Mouse (Mus musculus) liver, embryonic 11.5 days (tissue): ENCODE data around the gene Bnc2. TPM values are rescaled to one million over a fixed set of nuclear protein-coding genes. Genes with fewer than 3 reads are reported as not detected.

Experiments used
- ATAC-seq: fragments of 200-750 bp; cut with Nextera tagmentation; replicated peaks from 2 replicates; pipeline ENCODE4 v1.8.0; 2017; ENCODE audit warnings: moderate number of reproducible peaks, mild to moderate bottlenecking, moderate TSS enrichment, moderate library complexity; ENCODE audit not compliant: low FRiP score
- DNase-seq: peaks from one replicate; pipeline ENCODE4 v3.0.0-alpha.2; 2017; ENCODE audit warnings: low spot score
- H3K27ac ChIP-seq: fragments of 300-500 bp; sonication (generic); 2 replicates; pipeline ENCODE4 v1.5.1; 2014; ENCODE audit warnings: mild to moderate bottlenecking, low read depth, low read length, control low read depth
- H3K27me3 ChIP-seq: fragments of 300-500 bp; sonication (generic); replicated peaks from 2 replicates; pipeline ENCODE4 v1.6.1; 2014; ENCODE audit warnings: low read length, mixed read lengths; ENCODE audit not compliant: control insufficient read depth, insufficient read depth
- H3K36me3 ChIP-seq: fragments of 300-500 bp; sonication (generic); 2 replicates; pipeline ENCODE4 v1.6.1; 2014; ENCODE audit warnings: mild to moderate bottlenecking, low read length, moderate library complexity, mixed read lengths; ENCODE audit not compliant: control insufficient read depth, insufficient read depth
- H3K4me1 ChIP-seq: fragments of 300-500 bp; sonication (generic); replicated peaks from 2 replicates; pipeline ENCODE4 v1.6.1; 2014; ENCODE audit warnings: low read length, mixed read lengths; ENCODE audit not compliant: control insufficient read depth, insufficient read depth
- H3K4me2 ChIP-seq: fragments of 300-500 bp; sonication (generic); 2 replicates; pipeline ENCODE4 v1.6.1; 2014; ENCODE audit warnings: mild to moderate bottlenecking, control low read depth, moderate library complexity
- H3K4me3 ChIP-seq: fragments of 300-500 bp; sonication (generic); 2 replicates; pipeline ENCODE4 v1.5.1; 2014; ENCODE audit warnings: low read depth, low read length, control low read depth
- H3K9ac ChIP-seq: fragments of 300-500 bp; sonication (generic); 2 replicates; pipeline ENCODE4 v1.6.1; 2014; ENCODE audit warnings: low read depth, low read length, control low read depth
- H3K9me3 ChIP-seq: fragments of 300-500 bp; sonication (generic); 2 replicates; pipeline ENCODE4 v1.6.1; 2016; ENCODE audit warnings: low read length, inconsistent platforms, mixed read lengths; ENCODE audit not compliant: control insufficient read depth
- WGBS: fragments of 180-500 bp; shearing (Covaris S2); extraction: QIAGEN DNeasy Blood & Tissue Kit; methylation state at CpG from one replicate; pipeline ENCODE4 v1.1.7; 2014; 5-methylcytosine and 5-hydroxymethylcytosine counted together
- polyA plus RNA-seq: library from polyadenylated mRNA; unstranded; fragments of >200 nt; fragmentation: Nextera tagmentation; extraction: Ambion mirVana; gene quantifications from 2 replicates; pipeline ENCODE4 v1.2.1, GENCODE M21; 2014

Gene Bnc2
- polyA plus RNA-seq, 1 experiment from 2014 or later, result 7.0 TPM

DNA sequence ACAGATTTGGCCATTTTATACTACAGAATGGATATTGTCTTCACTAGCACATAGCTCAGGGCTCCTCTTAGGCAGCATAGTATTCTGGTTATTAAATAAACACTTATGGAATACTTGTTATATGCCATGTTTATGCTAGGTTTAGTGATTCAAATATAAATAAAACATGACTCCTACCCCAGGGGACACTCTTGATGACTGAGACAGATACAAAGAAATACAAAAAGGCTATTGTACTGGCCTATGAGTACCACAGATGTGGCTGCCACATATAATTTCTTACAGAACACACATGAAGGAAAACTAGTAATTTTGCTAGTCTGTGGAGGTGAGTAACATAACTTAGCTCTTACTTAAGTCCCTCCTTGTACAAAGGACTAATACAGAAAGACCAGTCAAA, 28.5 kb downstream of the Bnc2 start:
- Histone ChIP-seq H3K27me3 (no peaks in the 10 kb centered on the region), H3K4me1 (no peaks in the 10 kb centered on the region), H3K36me3 (no peaks in the 10 kb centered on the region), H3K27ac (no peak overlapping the region), H3K4me3 (no peak overlapping the region), H3K9ac (no peak overlapping the region), H3K4me2 (no peak overlapping the region), H3K9me3 (no peaks in the 10 kb centered on the region)
- ATAC-seq, result no peak
- no peak for DNase-seq

DNA sequence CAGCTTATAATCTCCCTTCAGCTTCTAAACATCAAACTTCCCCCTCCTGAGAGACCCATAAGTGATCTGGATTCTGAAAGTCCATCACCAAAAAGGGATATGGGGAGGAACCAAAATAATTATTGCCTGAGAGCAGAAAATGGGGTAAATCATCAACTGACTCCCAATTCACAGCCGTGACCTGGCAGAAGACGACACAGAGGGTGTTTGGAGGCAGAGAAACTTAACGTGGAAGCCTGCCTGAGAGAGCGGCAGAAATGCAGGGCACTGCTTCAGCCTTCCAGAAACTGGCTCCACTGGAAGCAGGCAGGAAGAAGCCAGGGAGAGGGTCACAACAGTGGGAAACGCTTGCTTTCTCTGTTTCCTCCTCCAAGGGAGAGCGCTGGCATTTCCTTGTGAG, 35.9 kb downstream of the Bnc2 start:
- no peaks in the 10 kb centered on the region for H3K27me3 ChIP-seq
- no peak overlapping the region for H3K27ac ChIP-seq
- no peak overlapping the region for H3K4me3 ChIP-seq
- ATAC-seq (no peak), DNase-seq (no peak)
- no peaks in the 10 kb centered on the region for H3K36me3 ChIP-seq
- no peak overlapping the region for H3K4me2 ChIP-seq
- H3K9ac ChIP-seq, result no peak overlapping the region
- no peaks in the 10 kb centered on the region for H3K9me3 ChIP-seq
- 55% methylated on average over 6 of the region's 6 CpGs for WGBS
- H3K4me1 ChIP-seq, result no peaks in the 10 kb centered on the region; the same call in 1 of the 2 replicates

DNA sequence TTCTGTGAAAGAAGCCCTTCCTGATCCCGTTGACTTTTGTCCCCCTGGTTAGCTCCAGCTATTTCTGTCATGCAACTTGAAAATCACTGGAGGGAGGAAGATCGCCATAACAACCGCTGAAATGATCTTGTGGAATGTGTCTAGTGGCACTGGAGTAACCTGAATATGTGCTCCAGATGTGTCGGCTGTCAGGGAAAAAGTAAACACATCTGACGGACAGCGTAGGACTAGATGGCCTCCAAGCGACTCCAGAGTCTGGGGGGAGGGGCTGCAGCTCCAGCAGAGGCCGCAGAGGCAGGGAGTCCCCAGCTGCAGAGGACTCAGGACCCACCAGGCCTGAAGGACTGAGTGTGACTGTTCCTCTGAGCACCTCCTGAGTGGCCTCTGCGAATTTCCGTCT, 37.4 kb downstream of the Bnc2 start:
- Histone ChIP-seq H3K9ac (no peak overlapping the region), H3K9me3 (no peaks in the 10 kb centered on the region), H3K4me3 (no peak overlapping the region), H3K27me3 (no peaks in the 10 kb centered on the region), H3K27ac (peak overlapping the region; percentile 7; the same call in 1 of the 2 replicates), H3K4me2 (peak overlapping the region; percentile 46), H3K4me1 (no peaks in the 10 kb centered on the region; the same call in 1 of the 2 replicates), H3K36me3 (no peaks in the 10 kb centered on the region)
- DNase-seq, result peak; percentile 44
- peak; percentile 53; the same call in 1 of the 2 replicates for ATAC-seq
- WGBS, result 11% methylated on average over 10 of the region's 10 CpGs

DNA sequence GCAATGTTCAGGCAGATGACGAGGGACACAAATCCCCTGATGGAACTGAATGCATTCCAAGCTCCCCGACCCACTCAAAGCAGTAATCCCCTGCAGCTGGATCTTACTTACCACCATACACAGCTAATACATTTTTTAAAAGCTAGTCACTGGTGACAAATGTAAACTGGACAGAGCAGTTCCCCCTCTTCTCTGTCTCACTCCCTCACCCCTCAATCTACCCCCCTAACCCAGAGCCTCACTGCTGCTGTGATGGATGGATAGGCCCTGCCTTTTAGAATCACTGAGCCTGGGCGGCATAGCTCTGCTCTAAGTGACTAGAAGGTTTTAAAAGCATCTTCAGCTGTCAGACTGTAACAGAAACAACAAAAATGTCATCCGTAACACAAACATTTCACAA, 40.3 kb downstream of the Bnc2 start:
- H3K4me2 ChIP-seq, result no peak overlapping the region
- no peaks in the 10 kb centered on the region; the same call in 1 of the 2 replicates for H3K4me1 ChIP-seq
- H3K27me3 ChIP-seq, result no peaks in the 10 kb centered on the region
- no peaks in the 10 kb centered on the region for H3K36me3 ChIP-seq
- no peak overlapping the region for H3K4me3 ChIP-seq
- 50% methylated on average over 4 of the region's 4 CpGs for WGBS
- no peaks in the 10 kb centered on the region for H3K9me3 ChIP-seq
- no peak overlapping the region for H3K27ac ChIP-seq
- H3K9ac ChIP-seq, result no peak overlapping the region
- no peak for ATAC-seq
- DNase-seq, result no peak

DNA sequence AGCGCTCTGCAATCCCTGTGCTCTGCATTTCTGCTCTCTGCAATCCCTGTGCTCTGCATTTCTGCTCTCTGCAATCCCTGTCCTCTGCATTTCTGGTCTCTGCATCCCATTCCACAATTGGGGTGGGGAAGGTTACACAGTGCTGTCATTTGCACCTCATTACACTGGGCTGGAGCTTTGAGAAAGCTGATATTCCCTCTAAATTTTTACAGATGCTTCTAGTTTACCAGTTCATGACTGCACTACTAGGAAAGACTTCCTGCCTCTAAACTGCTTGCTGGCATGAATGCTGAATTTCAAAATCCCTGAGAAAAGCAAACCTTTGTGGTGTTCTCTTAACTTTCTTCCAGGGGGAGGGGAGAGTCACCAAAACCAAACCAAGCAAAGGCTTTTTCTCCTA, 41.1 kb downstream of the Bnc2 start:
- H3K9ac ChIP-seq, result no peak overlapping the region
- DNase-seq, result no peak
- ATAC-seq, result no peak
- H3K9me3 ChIP-seq, result no peaks in the 10 kb centered on the region
- H3K27ac ChIP-seq, result no peak overlapping the region
- no peak overlapping the region for H3K4me2 ChIP-seq
- no peak overlapping the region for H3K4me3 ChIP-seq
- 81% methylated on average over 1 of the region's 1 CpGs for WGBS
- no peaks in the 10 kb centered on the region for H3K36me3 ChIP-seq
- H3K4me1 ChIP-seq, result no peaks in the 10 kb centered on the region; the same call in 1 of the 2 replicates
- H3K27me3 ChIP-seq, result no peaks in the 10 kb centered on the region

DNA sequence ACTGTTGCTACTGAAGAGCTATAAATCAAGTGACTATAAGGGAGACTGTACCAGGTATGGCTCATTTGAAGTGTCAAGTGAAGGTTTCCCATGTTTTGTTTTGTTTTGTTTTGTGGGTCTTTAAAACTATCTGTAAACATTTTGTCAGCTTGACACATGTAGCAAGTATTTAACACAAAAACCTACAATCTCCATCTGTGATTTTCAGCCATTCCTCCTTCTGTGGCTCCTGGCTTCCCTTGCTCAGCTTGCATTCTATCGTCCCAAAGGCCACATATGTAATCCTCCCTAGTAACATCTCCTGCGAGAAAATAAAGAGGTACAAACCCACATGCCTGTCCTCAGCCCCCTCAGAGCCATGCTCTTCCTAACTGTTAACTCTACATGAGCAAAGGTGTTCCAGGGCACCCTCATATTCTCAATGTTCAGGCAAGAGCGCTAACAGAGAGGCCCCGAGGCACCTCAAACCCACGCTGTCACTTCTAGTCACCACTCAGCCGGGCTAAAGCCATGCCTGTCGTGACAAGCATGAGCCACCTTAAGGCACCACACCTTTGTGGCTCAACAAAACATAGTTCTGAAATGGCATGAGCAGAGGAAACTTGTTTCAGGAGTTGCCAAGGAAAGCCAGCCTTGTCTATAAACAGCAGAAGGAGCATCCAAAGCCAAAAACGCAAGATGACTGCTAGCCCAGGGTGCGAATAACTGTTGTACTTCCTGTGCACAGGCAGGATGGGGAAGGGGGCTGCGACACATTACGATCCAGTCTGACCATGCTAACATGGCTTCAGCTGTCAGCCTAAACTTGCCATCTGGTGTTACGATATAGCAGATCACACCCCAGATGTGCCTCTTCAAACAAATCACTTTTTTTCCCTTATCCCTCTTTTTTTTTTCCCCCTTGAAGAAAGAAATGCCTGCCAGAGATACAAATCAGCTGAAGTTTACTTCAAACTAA, 42.0 kb downstream of the Bnc2 start:
- no peak overlapping the region for H3K4me2 ChIP-seq
- no peak overlapping the region for H3K27ac ChIP-seq
- DNase-seq, result no peak
- no peak for ATAC-seq
- no peak overlapping the region for H3K9ac ChIP-seq
- 59% methylated on average over 12 of the region's 12 CpGs for WGBS
- H3K4me3 ChIP-seq, result no peak overlapping the region
- no peaks in the 10 kb centered on the region for H3K9me3 ChIP-seq
- no peaks in the 10 kb centered on the region; the same call in 1 of the 2 replicates for H3K4me1 ChIP-seq
- H3K36me3 ChIP-seq, result no peaks in the 10 kb centered on the region
- no peaks in the 10 kb centered on the region for H3K27me3 ChIP-seq

DNA sequence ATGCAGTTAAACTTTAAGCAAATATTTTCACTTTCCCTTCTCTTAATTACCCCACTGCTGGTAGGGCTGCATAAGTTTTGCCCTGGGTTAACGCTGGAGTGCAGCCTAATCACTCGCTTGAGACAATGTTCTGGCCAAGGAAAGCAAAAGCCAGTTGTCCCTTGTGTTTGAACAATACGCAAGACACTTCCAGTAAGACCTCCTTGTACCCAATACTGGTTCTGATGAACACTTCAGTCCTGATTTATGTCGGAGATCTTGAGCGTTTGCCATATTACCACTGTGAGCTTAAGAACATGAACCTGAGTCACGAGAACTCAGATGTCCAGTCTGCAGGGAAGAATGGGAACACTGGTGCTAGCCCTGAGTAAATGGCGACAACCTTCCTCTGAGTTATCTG, 47.5 kb downstream of the Bnc2 start:
- H3K4me1 ChIP-seq, result no peaks in the 10 kb centered on the region
- no peak overlapping the region for H3K4me2 ChIP-seq
- DNase-seq (no peak), ATAC-seq (no peak)
- no peaks in the 10 kb centered on the region for H3K27me3 ChIP-seq
- WGBS, result 85% methylated on average over 7 of the region's 7 CpGs
- H3K27ac ChIP-seq, result no peak overlapping the region
- H3K9ac ChIP-seq, result no peak overlapping the region
- H3K9me3 ChIP-seq, result no peaks in the 10 kb centered on the region
- H3K4me3 ChIP-seq, result no peak overlapping the region
- no peaks in the 10 kb centered on the region for H3K36me3 ChIP-seq

DNA sequence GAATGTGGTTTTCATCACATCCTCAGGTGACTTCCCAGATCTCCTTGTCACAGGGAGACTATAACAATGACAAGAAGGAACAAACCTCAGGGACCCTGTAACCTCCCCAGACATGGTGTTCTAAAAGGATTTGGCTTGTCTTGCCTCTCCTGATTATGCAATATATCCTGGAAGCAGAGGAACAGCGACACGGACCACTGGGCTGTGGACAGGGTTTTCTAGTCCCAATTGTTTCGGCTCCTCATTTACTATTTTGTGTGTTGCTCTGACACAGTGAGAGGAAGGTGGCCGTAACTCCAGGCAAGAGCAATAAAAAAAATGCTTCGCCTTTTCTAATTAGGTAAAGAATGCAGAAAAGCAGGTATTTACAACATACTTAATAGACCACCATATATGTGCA, 51.8 kb downstream of the Bnc2 start:
- H3K27ac ChIP-seq, result no peak overlapping the region

DNA sequence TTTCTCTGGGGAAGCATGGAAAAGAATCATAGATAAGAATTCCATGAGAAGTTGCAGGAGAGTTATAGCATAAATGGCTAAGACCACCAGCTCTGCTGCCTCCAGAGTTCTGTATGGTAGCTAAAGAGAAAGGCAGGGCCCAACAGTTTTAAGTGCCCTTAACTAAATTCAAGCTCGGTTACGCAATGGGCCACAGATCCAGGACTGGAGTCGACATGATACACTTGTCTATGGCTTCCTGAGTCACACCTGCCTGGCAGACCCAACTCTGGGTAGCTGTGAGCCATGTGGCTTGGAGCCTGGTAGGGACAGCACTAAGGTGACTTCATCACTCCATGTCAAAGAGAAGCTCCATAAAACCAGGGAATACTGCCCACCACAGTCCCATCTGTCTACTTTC, 53.3 kb downstream of the Bnc2 start:
- no peak overlapping the region for H3K27ac ChIP-seq
- H3K4me1 ChIP-seq, result no peaks in the 10 kb centered on the region
- no peaks in the 10 kb centered on the region for H3K36me3 ChIP-seq
- no peak overlapping the region for H3K4me2 ChIP-seq
- no peak overlapping the region for H3K9ac ChIP-seq
- DNase-seq (no peak), ATAC-seq (no peak)
- 67% methylated on average over 3 of the region's 3 CpGs for WGBS
- H3K27me3 ChIP-seq, result no peaks in the 10 kb centered on the region
- no peaks in the 10 kb centered on the region for H3K9me3 ChIP-seq
- no peak overlapping the region for H3K4me3 ChIP-seq

More for the DNA sequence above, 51.8 kb downstream of the Bnc2 start:
- Histone ChIP-seq H3K27me3 (no peaks in the 10 kb centered on the region), H3K4me3 (no peak overlapping the region), H3K4me1 (no peaks in the 10 kb centered on the region), H3K4me2 (no peak overlapping the region), H3K9ac (no peak overlapping the region), H3K9me3 (no peaks in the 10 kb centered on the region), H3K36me3 (no peaks in the 10 kb centered on the region)
- 81% methylated on average over 5 of the region's 5 CpGs for WGBS
- ATAC-seq (no peak), DNase-seq (no peak)
